Mouse (Mus musculus) spleen, adult 2 months (tissue): ENCODE data around the gene 5530400C23Rik. TPM values are rescaled to one million over a fixed set of nuclear protein-coding genes. Genes with fewer than 3 reads are reported as not detected.
"Not testable (repeated sequence)": the region's sequence is repeated elsewhere in the genome, so short reads cannot be mapped to it uniquely, and the experiment has no call there.

Source experiments
- DNase-seq, 2 experiments: peaks; one replicate each; pipeline versions ENCODE4 v3.0.0 to v3.0.0-alpha.2; 2012 to 2021; ENCODE audit warnings: low spot score in 2 of 2, low read depth in 1 of 2
- H3K27ac ChIP-seq: fragments of 200-500 bp; 2 replicates; pipeline ENCODE4 v1.5.1; 2012; ENCODE audit warnings: low read length, inconsistent platforms; ENCODE audit not compliant: insufficient read depth
- H3K27me3 ChIP-seq: fragments of 200-500 bp; 2 replicates; pipeline ENCODE4 v1.6.1; 2012; ENCODE audit warnings: mild to moderate bottlenecking, moderate library complexity, low read length, inconsistent platforms; ENCODE audit not compliant: control insufficient read depth, insufficient read depth
- H3K36me3 ChIP-seq: fragments of 200-500 bp; 2 replicates; pipeline ENCODE4 v1.6.1; 2012; ENCODE audit warnings: mild to moderate bottlenecking, low read length, inconsistent platforms; ENCODE audit not compliant: control insufficient read depth, insufficient read depth
- H3K4me1 ChIP-seq: fragments of 200-500 bp; 2 replicates; pipeline ENCODE4 v1.6.1; 2011; ENCODE audit warnings: inconsistent platforms; ENCODE audit not compliant: control insufficient read depth, insufficient read depth, insufficient read length
- H3K4me3 ChIP-seq: fragments of 200-500 bp; 2 replicates; pipeline ENCODE4 v1.5.1; 2011; ENCODE audit warnings: mild to moderate bottlenecking, inconsistent platforms; ENCODE audit not compliant: insufficient read depth, insufficient read length; ENCODE audit errors: extremely low read depth
- CTCF ChIP-seq: fragments of 200-500 bp; IDR thresholded peaks from 2 replicates; pipeline ENCODE4 v1.5.1; 2011; ENCODE audit warnings: mild to moderate bottlenecking, inconsistent platforms; ENCODE audit not compliant: insufficient read depth, insufficient read length, insufficient replicate concordance; ENCODE audit errors: extremely low read depth
- POLR2A ChIP-seq: fragments of 200-500 bp; IDR thresholded peaks from 2 replicates; pipeline ENCODE4 v1.6.1; 2011; ENCODE audit warnings: low read depth, low read length, inconsistent platforms
- WGBS: fragments of 180-500 bp; shearing (Covaris S2); methylation state at CpG from one replicate; pipeline ENCODE4 v1.1.7; 2018; 5-methylcytosine and 5-hydroxymethylcytosine counted together
- polyA plus RNA-seq: library from polyadenylated mRNA; depleted of rRNA; stranded (reverse); fragments of >200 nt; gene quantifications from 2 replicates; pipeline ENCODE4 v1.2.3, GENCODE M21; 2012; rRNA removed

The 5530400C23Rik gene
- not detected in 2 replicates for polyA plus RNA-seq

- H3K4me3 ChIP-seq, H3K27ac ChIP-seq, DNase-seq, H3K27me3 ChIP-seq, H3K4me1 ChIP-seq, H3K36me3 ChIP-seq: not testable (repeated sequence)
Measured at GRCm38 (mm10) chr6:133291916-133292315, at the start of gene 5530400C23Rik. Gene 5530400C23Rik (plus strand): TSS chr6:133292216.

GRCm38 (mm10) chr6:133305952-133306715 lies 14.1 kb downstream of the 5530400C23Rik start:
- DNase-seq, result no peak
- H3K4me3 ChIP-seq, result no peak overlapping the region
- H3K36me3 ChIP-seq, result no peaks in the 10 kb centered on the region
- H3K4me1 ChIP-seq, result no peaks in the 10 kb centered on the region
- no peak for TF ChIP-seq CTCF
- H3K27me3 ChIP-seq, result no peaks in the 10 kb centered on the region
- H3K27ac ChIP-seq, result no peak overlapping the region
- WGBS, result 67% methylated on average over 3 of the region's 3 CpGs

- 90% methylated on average over 2 of the region's 2 CpGs for WGBS
- H3K36me3 ChIP-seq, H3K27ac ChIP-seq, DNase-seq, H3K4me1 ChIP-seq, H3K4me3 ChIP-seq, H3K27me3 ChIP-seq: not testable (repeated sequence)
Measured at GRCm38 (mm10) chr6:133313896-133314295, 21.9 kb downstream of the 5530400C23Rik start.

- no peaks in the 10 kb centered on the region for H3K27me3 ChIP-seq
- no peak overlapping the region for H3K4me3 ChIP-seq
- no peak for DNase-seq
- TF ChIP-seq CTCF, result no peak
- no peak for TF ChIP-seq POLR2A
- no peak overlapping the region for H3K27ac ChIP-seq
- 73% methylated on average over 1 of the region's 1 CpGs for WGBS
- no peaks in the 10 kb centered on the region for H3K36me3 ChIP-seq
- no peaks in the 10 kb centered on the region for H3K4me1 ChIP-seq
Measured at GRCm38 (mm10) chr6:133338535-133338934, 46.5 kb downstream of the 5530400C23Rik start.

- H3K4me1 ChIP-seq, H3K27ac ChIP-seq, H3K36me3 ChIP-seq, H3K27me3 ChIP-seq, DNase-seq, H3K4me3 ChIP-seq: not testable (repeated sequence)
- 31% methylated on average over 5 of the region's 5 CpGs for WGBS
Measured at GRCm38 (mm10) chr6:133341731-133342130, 49.7 kb downstream of the 5530400C23Rik start.

Other genes with a start within 250 kb of the 5530400C23Rik start
- gene Tas2r140, start 236.4 kb upstream of the 5530400C23Rik start, polyA plus RNA-seq, result not detected in 2 replicates
- 36.2 and 62.1 TPM in 2 replicates for gene Smim10l1, start 187.3 kb upstream of the 5530400C23Rik start, polyA plus RNA-seq